10 mouse cellular contexts compared by ENCODE assay signal in genomic region chr5:140616110-140616503, GRCm38 (mm10). TPM values are rescaled to one million over a fixed set of nuclear protein-coding genes. Genes with fewer than 3 reads are reported as not detected.
DNase-seq lines count a peak whose midpoint lies in the region; ATAC-seq and TF ChIP-seq lines count a peak whose summit lies in the region.
"Had no signal": no experiment of that assay in that cellular context is flagged by ENCODE, and none has a peak within 500 bp of the region (broad histone marks: within the 10 kb centered on the region; RNA-seq: fewer than 3 reads in every experiment).

No protein-coding gene starts in this region.

- no peak for TF ChIP-seq CTCF in bone marrow macrophage, adult 2 months (IDR thresholded peaks at IDR 0.05; ENCODE audit: low read depth, low read length)

- no peaks in the 10 kb centered on the region for H3K9me3 ChIP-seq in lung, embryonic 16.5 days (ENCODE audit: control insufficient read depth, low read length)

- ATAC-seq in lung, embryonic 16.5 days (ENCODE audit: low read depth): no peak
- ATAC-seq in hematopoietic stem cell, adult 5-6 weeks (replicated peaks in 1 of 2; ENCODE audit: insufficient read depth in 1 of 2, low FRiP score in 2 of 2, low TSS enrichment in 1 of 2, low read depth in 1 of 2, poor library complexity in 2 of 2, severe bottlenecking in 2 of 2): peak; percentile 27 to 30; a peak in 1 of 4 replicates
- 0 out of 2 replicates have a peak, but pooled peaks have one; percentile 5 for ATAC-seq in megakaryocyte, adult 5-6 weeks (ENCODE audit: poor library complexity, severe bottlenecking)

- H3K27me3 ChIP-seq in lung, embryonic 16.5 days (ENCODE audit: control insufficient read depth, insufficient read depth, low read depth, low read length): no peaks in the 10 kb centered on the region

- 65% methylated on average over 6 of the region's 6 CpGs for WGBS in lung, embryonic 16.5 days

- H3K4me1 ChIP-seq in lung, embryonic 16.5 days (replicated peaks; ENCODE audit: control insufficient read depth, insufficient read depth, low read length): peaks cover 11% of the 10 kb centered on the region
- peaks cover 28% of the 10 kb centered on the region for H3K4me1 ChIP-seq in bone marrow macrophage, adult 2 months (ENCODE audit: control insufficient read depth, insufficient read depth, low read length)

- TF ChIP-seq POLR2A in bone marrow macrophage, adult 2 months (IDR thresholded peaks at IDR 0.05; ENCODE audit: borderline replicate concordance, low read depth, low read length): no peak

- H3K27ac ChIP-seq in lung, embryonic 16.5 days (ENCODE audit: low read length): peak overlapping the region; percentile 38
- H3K27ac ChIP-seq in bone marrow macrophage, adult 2 months (ENCODE audit: insufficient read depth, low read depth, low read length): peak overlapping the region; percentile 91

- no peak overlapping the region for H3K4me2 ChIP-seq in lung, embryonic 16.5 days (ENCODE audit: low read depth, low read length)

- H3K36me3 ChIP-seq in lung, embryonic 16.5 days (ENCODE audit: control insufficient read depth, insufficient read depth, low read length): 0 out of 2 replicates have a peak, but pooled peaks cover 5% of the 10 kb centered on the region

- no peak overlapping the region for H3K4me3 ChIP-seq in lung, embryonic 16.5 days (ENCODE audit: low read length)
- H3K4me3 ChIP-seq in bone marrow macrophage, adult 2 months (ENCODE audit: insufficient read depth, low read length): no peak overlapping the region

- no peak for DNase-seq in lung, postnatal 10 days
- DNase-seq in right cerebral cortex, postnatal 25 days: no peak
- DNase-seq in testis, postnatal 14 days (ENCODE audit: low spot score): no peak
- DNase-seq: embryo, embryonic 11 days; gastrocnemius, postnatal 14 days had no signal

- no peak overlapping the region for H3K9ac ChIP-seq in lung, embryonic 16.5 days (ENCODE audit: low read length)

RNA-seq across cellular contexts. Expression of gene Lfng, which starts 9.0 kb away (rescaled TPM):
- 24.9 and 25.8 TPM in 2 replicates for polyA plus RNA-seq in lung, embryonic 16.5 days (2015; fragmentation: Nextera tagmentation; extraction: Ambion mirVana)
- 60.6 and 75.4 TPM in 2 replicates for polyA plus RNA-seq in bone marrow macrophage, adult 2 months (2012; ENCODE audit: insufficient read depth, insufficient read length, missing spikeins)
- 33.6 and 67.3 TPM in 2 replicates for total RNA-seq in hematopoietic stem cell, adult 5-6 weeks (2017)
- 21.3 and 23.2 TPM in 2 replicates for total RNA-seq in megakaryocyte, adult 5-6 weeks (2015)
- total RNA-seq in megakaryocyte, adult 5-6 weeks (2017): 48.0 and 54.2 TPM in 2 replicates

RNA-seq across cellular contexts. Expression of gene Ttyh3, which starts 32.7 kb away (rescaled TPM):
- polyA plus RNA-seq in lung, embryonic 16.5 days (2015; fragmentation: Nextera tagmentation; extraction: Ambion mirVana): 27.9 and 29.4 TPM in 2 replicates
- polyA plus RNA-seq in bone marrow macrophage, adult 2 months (2012; ENCODE audit: insufficient read depth, insufficient read length, missing spikeins): 73.6 and 91.5 TPM in 2 replicates
- total RNA-seq in hematopoietic stem cell, adult 5-6 weeks (2017): 11.3 and 16.8 TPM in 2 replicates
- 42.4 and 46.0 TPM in 2 replicates for total RNA-seq in megakaryocyte, adult 5-6 weeks (2015)
- total RNA-seq in megakaryocyte, adult 5-6 weeks (2017): 8.0 and 11.6 TPM in 2 replicates

RNA-seq across cellular contexts. Expression of gene Grifin, which starts 51.2 kb away (rescaled TPM):
- polyA plus RNA-seq in lung, embryonic 16.5 days (2015; fragmentation: Nextera tagmentation; extraction: Ambion mirVana): 0.63 TPM in 1 of 2 replicates, not detected in the other
- not detected in 2 replicates for polyA plus RNA-seq in bone marrow macrophage, adult 2 months (2012; ENCODE audit: insufficient read depth, insufficient read length, missing spikeins)
- total RNA-seq in hematopoietic stem cell, adult 5-6 weeks (2017): not detected in 2 replicates
- not detected in 2 replicates for total RNA-seq in megakaryocyte, adult 5-6 weeks (2015)
- total RNA-seq in megakaryocyte, adult 5-6 weeks (2017): not detected in 2 replicates
- total RNA-seq: gastrocnemius, postnatal 14 days; left cerebral cortex, postnatal 10 days had no signal
